Mouse (Mus musculus) intestine, postnatal 0 days (tissue): ENCODE results near the gene Atf3. TPM values are rescaled to one million over a fixed set of nuclear protein-coding genes. Genes with fewer than 3 reads are reported as not detected.

Experiments
- ATAC-seq: fragments of 200-750 bp; cut with Nextera tagmentation; 2 replicates; pipeline ENCODE4 v1.8.0; 2017; ENCODE audit warnings: mild to moderate bottlenecking, moderate TSS enrichment, moderate library complexity
- H3K27ac ChIP-seq: fragments of 300-500 bp; sonication (generic); 2 replicates; pipeline ENCODE4 v1.5.1; 2014; ENCODE audit warnings: mild to moderate bottlenecking, low read depth, low read length, moderate library complexity
- H3K27me3 ChIP-seq: fragments of 300-500 bp; sonication (generic); replicated peaks from 2 replicates; pipeline ENCODE4 v1.6.1; 2014; ENCODE audit warnings: low read length, mixed read lengths; ENCODE audit not compliant: control insufficient read depth, insufficient read depth
- H3K36me3 ChIP-seq: fragments of 300-500 bp; sonication (generic); 2 replicates; pipeline ENCODE4 v1.6.1; 2014; ENCODE audit warnings: mild to moderate bottlenecking, moderate library complexity; ENCODE audit not compliant: control insufficient read depth, insufficient read depth
- H3K4me1 ChIP-seq: fragments of 300-500 bp; sonication (generic); replicated peaks from 2 replicates; pipeline ENCODE4 v1.6.1; 2014; ENCODE audit warnings: antibody characterized with exemption, low read length, mixed read lengths; ENCODE audit not compliant: control insufficient read depth, insufficient read depth
- H3K4me2 ChIP-seq: fragments of 300-500 bp; sonication (generic); replicated peaks from 2 replicates; pipeline ENCODE4 v1.6.1; 2014; ENCODE audit warnings: low read depth, mild to moderate bottlenecking, moderate library complexity
- H3K4me3 ChIP-seq: fragments of 300-500 bp; sonication (generic); 2 replicates; pipeline ENCODE4 v1.5.1; 2014; ENCODE audit warnings: low read depth, low read length
- H3K9ac ChIP-seq: fragments of 300-500 bp; sonication (generic); 2 replicates; pipeline ENCODE4 v1.6.1; 2014; ENCODE audit warnings: mild to moderate bottlenecking, low read depth, low read length
- H3K9me3 ChIP-seq: fragments of 300-500 bp; sonication (generic); 2 replicates; pipeline ENCODE4 v1.6.1; 2016; ENCODE audit warnings: mixed run types; ENCODE audit not compliant: control insufficient read depth
- CTCF ChIP-seq: sonication (generic); IDR thresholded peaks from 2 replicates; pipeline ENCODE4 v1.5.1; 2016; ENCODE audit warnings: low read depth, mild to moderate bottlenecking, control low read depth, antibody characterized with exemption, moderate library complexity
- WGBS: fragments of 180-500 bp; shearing (Covaris S2); extraction: QIAGEN DNeasy Blood & Tissue Kit; methylation state at CpG from one replicate; pipeline ENCODE4 v1.1.7; 2014; 5-methylcytosine and 5-hydroxymethylcytosine counted together
- polyA plus RNA-seq: library from polyadenylated mRNA; unstranded; fragments of >200 nt; fragmentation: Nextera tagmentation; extraction: Ambion mirVana; gene quantifications from 2 replicates; pipeline ENCODE4 v1.2.1, GENCODE M21; 2015

Gene Atf3
- polyA plus RNA-seq, 1 experiment from 2014 or later: 5.0 TPM

DNA sequence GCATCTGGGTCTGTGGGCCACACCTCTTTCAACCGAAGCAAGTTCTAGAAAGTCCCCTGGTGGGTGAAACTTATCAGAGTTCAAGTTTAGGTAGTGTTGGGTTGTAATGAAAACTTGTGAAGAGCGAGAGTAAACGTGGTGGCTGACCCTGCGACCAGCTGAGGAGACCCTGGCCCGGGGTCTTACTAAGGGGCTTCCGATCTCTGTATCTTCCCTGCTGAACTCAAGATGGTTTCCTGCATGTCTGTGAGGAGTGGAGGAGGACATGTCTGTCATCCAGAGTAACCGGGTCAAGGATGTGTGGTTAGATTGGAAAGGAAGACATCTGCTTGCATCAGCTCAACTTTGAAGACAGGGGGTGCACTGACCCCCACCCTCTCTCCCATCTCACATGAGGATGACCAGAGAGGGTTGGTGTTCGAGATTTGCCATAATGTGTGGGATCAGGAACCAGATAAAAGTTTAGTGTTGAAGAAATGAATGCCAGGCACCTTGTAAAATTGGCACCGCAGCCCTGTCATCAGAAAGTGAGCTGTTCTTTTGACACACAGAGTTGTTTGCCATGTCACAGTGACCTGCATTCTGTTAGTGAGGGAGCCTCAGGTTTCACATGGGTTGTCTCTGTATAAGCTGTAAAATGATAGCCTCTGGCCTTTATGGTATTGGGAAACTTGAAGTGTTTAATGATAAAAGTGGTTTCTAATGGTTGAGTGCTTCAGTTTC lies 7.3 kb upstream of the Atf3 start:
- WGBS: 31% methylated on average over 9 of the region's 9 CpGs
- Histone ChIP-seq H3K27me3 (no peaks in the 10 kb centered on the region), H3K36me3 (no peaks in the 10 kb centered on the region), H3K9me3 (no peaks in the 10 kb centered on the region), H3K9ac (peak overlapping the region; percentile 66), H3K4me3 (peak overlapping the region; percentile 74), H3K27ac (peak overlapping the region; percentile 94), H3K4me2 (peak overlapping the region; percentile 98), H3K4me1 (0 out of 2 replicates have a peak, but pooled peaks cover 7% of the 10 kb centered on the region)
- ATAC-seq: 0 out of 2 replicates have a peak, but pooled peaks have one; percentile 1
- peak; percentile 37 for TF ChIP-seq CTCF

GRCm38 (mm10) chr1:191224302-191224980 lies 6.6 kb upstream of the Atf3 start:
- Histone ChIP-seq H3K36me3 (no peaks in the 10 kb centered on the region), H3K9me3 (no peaks in the 10 kb centered on the region), H3K27ac (peak overlapping the region; percentile 94), H3K9ac (peak overlapping the region; percentile 66), H3K4me1 (0 out of 2 replicates have a peak, but pooled peaks cover 7% of the 10 kb centered on the region), H3K27me3 (no peaks in the 10 kb centered on the region), H3K4me2 (peak overlapping the region; percentile 98), H3K4me3 (peak overlapping the region; percentile 74)
- WGBS: under 1% methylated on average over 57 of the region's 57 CpGs
- peak; percentile 88 for ATAC-seq
- no peak; the same call in 1 of the 2 replicates for TF ChIP-seq CTCF

DNA sequence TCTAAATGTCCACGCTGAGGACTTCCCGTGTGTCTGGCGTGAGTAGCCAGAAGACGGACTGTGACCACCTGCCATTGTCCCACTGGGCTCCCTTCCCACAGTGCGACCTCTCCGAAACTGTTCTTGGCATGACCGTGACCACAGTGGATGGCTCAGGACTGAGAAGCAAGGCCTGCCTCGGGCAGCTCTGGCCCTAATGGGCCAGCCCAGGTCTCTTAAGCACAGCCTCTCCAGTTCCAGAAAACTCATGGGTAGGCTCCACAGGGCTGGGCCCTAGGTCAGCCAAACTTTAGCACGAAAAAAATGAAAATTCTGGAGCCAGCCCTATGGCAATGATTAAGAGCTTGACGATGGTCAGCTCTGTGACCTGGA lies 6.1 kb upstream of the Atf3 start:
- H3K9me3 ChIP-seq: no peaks in the 10 kb centered on the region
- no peaks in the 10 kb centered on the region for H3K27me3 ChIP-seq
- H3K4me2 ChIP-seq: peak overlapping the region; percentile 98
- no peaks in the 10 kb centered on the region for H3K36me3 ChIP-seq
- TF ChIP-seq CTCF: no peak
- ATAC-seq: peak; percentile 61
- H3K9ac ChIP-seq: peak overlapping the region; percentile 66
- WGBS: 53% methylated on average over 10 of the region's 10 CpGs
- 0 out of 2 replicates have a peak, but pooled peaks cover 7% of the 10 kb centered on the region for H3K4me1 ChIP-seq
- no peak overlapping the region for H3K27ac ChIP-seq
- H3K4me3 ChIP-seq: peak overlapping the region; percentile 74

DNA sequence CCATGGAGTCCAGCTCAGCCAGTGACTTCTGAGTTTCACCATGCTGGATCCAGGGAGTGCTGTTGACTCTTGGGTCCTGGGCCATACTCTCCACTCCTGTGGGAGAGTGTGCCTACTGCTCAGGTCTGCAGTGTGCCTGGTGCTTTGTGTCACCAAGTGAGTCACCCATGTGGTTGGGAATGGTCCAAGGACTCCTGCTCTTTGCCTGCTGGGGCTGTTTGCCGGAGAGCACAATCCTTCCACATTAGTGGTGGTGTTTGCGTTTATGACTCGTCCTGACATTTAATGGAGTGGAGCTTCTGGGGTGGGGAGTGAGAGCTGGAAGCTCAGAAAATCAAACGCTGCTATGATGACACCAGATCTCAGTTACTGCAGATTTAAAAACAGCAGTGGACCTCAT lies 4.2 kb upstream of the Atf3 start:
- H3K27ac ChIP-seq: no peak overlapping the region
- no peak overlapping the region for H3K9ac ChIP-seq
- H3K36me3 ChIP-seq: no peaks in the 10 kb centered on the region
- H3K4me3 ChIP-seq: no peak overlapping the region
- no peak for TF ChIP-seq CTCF
- no peaks in the 10 kb centered on the region; the same call in 1 of the 2 replicates for H3K27me3 ChIP-seq
- no peak for ATAC-seq
- no peaks in the 10 kb centered on the region for H3K9me3 ChIP-seq
- WGBS: 64% methylated on average over 4 of the region's 4 CpGs
- H3K4me1 ChIP-seq: peaks cover 11% of the 10 kb centered on the region; the same call in 1 of the 2 replicates
- H3K4me2 ChIP-seq: no peak overlapping the region

DNA sequence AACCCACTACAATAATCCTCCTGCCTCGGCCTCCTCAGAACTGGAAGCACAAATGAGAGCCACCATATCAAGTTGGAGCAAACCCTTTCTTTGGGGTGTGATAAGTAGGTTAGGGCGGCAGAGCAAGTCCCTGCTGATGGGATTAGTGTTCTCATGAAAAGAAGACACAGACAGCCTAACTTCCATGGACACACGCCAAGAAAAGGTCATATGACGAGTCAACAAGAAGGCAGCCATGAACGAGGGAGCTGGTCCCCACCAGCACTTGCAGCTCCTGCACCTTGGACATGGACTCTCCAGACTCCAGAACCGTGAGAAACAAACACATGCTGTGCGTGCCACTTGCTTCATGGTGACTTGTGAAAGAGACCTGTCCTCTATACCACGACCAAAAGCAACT lies 2.7 kb upstream of the Atf3 start:
- ATAC-seq: no peak
- Histone ChIP-seq H3K4me1 (peaks cover 11% of the 10 kb centered on the region; the same call in 1 of the 2 replicates), H3K27me3 (no peaks in the 10 kb centered on the region; the same call in 1 of the 2 replicates), H3K9me3 (no peaks in the 10 kb centered on the region), H3K36me3 (no peaks in the 10 kb centered on the region), H3K4me3 (no peak overlapping the region), H3K4me2 (no peak overlapping the region), H3K27ac (no peak overlapping the region), H3K9ac (no peak overlapping the region)
- WGBS: 77% methylated on average over 8 of the region's 8 CpGs
- no peak for TF ChIP-seq CTCF

DNA sequence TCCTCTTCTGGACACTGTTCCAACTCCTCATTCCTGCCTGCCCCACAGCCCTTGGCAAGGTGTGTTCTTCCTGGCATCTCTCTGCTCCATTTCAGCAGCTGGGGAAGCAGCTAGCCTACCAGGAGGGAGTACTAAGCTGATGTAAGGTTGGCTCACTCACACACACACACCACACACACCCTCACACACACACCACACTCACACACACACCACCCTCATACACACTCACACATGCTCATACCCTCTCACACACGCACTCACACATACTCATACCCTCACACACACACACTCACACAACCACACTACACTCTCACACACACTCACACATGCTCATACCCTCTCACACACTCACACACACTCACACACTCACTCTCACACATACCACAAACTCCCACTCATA lies 1.9 kb upstream of the Atf3 start:
- no peak for ATAC-seq
- Histone ChIP-seq H3K27me3 (no peaks in the 10 kb centered on the region; the same call in 1 of the 2 replicates), H3K9ac (no peak overlapping the region), H3K4me3 (no peak overlapping the region), H3K4me2 (no peak overlapping the region), H3K9me3 (no peaks in the 10 kb centered on the region), H3K27ac (no peak overlapping the region), H3K36me3 (no peaks in the 10 kb centered on the region), H3K4me1 (peaks cover 6% of the 10 kb centered on the region; the same call in 1 of the 2 replicates)
- TF ChIP-seq CTCF: no peak
- 100% methylated on average over 1 of the region's 1 CpGs for WGBS
